9 mouse cellular contexts compared by ENCODE assay signal in genomic region chr19:42034881-42035455, GRCm38 (mm10). TPM values are rescaled to one million over a fixed set of nuclear protein-coding genes. Genes with fewer than 3 reads are reported as not detected.
DNase-seq lines count a peak whose midpoint lies in the region; ATAC-seq and TF ChIP-seq lines count a peak whose summit lies in the region.
"Had no signal": no experiment of that assay in that cellular context is flagged by ENCODE, and none has a peak within 500 bp of the region (broad histone marks: within the 10 kb centered on the region; RNA-seq: fewer than 3 reads in every experiment).

No protein-coding gene starts in this region.

- intact Hi-C loops in gastrocnemius, postnatal 36 days (cut with DNase I): loop anchor here (2.0 to 5.0 kb wide), 2 partner anchors 34 to 112 kb away; partner anchors contain the start of gene Marveld1

- H3K9ac ChIP-seq in hindbrain, embryonic 15.5 days: no peak overlapping the region
- H3K9ac ChIP-seq in hindbrain, embryonic 14.5 days: no peak overlapping the region
- H3K9ac ChIP-seq in intestine, embryonic 16.5 days (ENCODE audit: low read depth, low read length): no peak overlapping the region
- H3K9ac ChIP-seq in stomach, postnatal 0 days (ENCODE audit: low read length): no peak overlapping the region

- H3K27ac ChIP-seq in hindbrain, embryonic 15.5 days (replicated peaks): no peak overlapping the region
- no peak overlapping the region for H3K27ac ChIP-seq in hindbrain, embryonic 14.5 days
- H3K27ac ChIP-seq in intestine, embryonic 16.5 days (ENCODE audit: low read length): no peak overlapping the region
- H3K27ac ChIP-seq in stomach, postnatal 0 days (replicated peaks): no peak overlapping the region

- no peak for TF ChIP-seq CTCF in stomach, postnatal 0 days (IDR thresholded peaks at IDR 0.05; ENCODE audit: low read depth)

- TF ChIP-seq EP300 in stomach, postnatal 0 days (optimal IDR thresholded peaks at IDR 0.05): no peak

- no peak for DNase-seq in hindbrain, embryonic 14.5 days (ENCODE audit: low spot score)
- peak; percentile 31 for DNase-seq in right cerebral cortex, adult 18-20 months
- no peak for DNase-seq in right cerebral cortex, postnatal 4 days
- DNase-seq in stomach, postnatal 0 days (ENCODE audit: low spot score): no peak
- DNase-seq in retina, embryonic 14.5 days (ENCODE audit: low spot score): no peak
- no peak for DNase-seq in gastrocnemius, postnatal 36 days

- H3K4me2 ChIP-seq in hindbrain, embryonic 15.5 days: no peak overlapping the region
- H3K4me2 ChIP-seq in hindbrain, embryonic 14.5 days (replicated peaks): no peak overlapping the region
- no peak overlapping the region for H3K4me2 ChIP-seq in intestine, embryonic 16.5 days (ENCODE audit: low read depth, low read length)
- no peak overlapping the region for H3K4me2 ChIP-seq in stomach, postnatal 0 days (replicated peaks; ENCODE audit: low read depth)

- H3K4me1 ChIP-seq in hindbrain, embryonic 15.5 days (replicated peaks): peaks cover 9% of the 10 kb centered on the region; the same call in 1 of the 2 replicates
- no peaks in the 10 kb centered on the region for H3K4me1 ChIP-seq in hindbrain, embryonic 14.5 days (replicated peaks; ENCODE audit: control insufficient read depth, insufficient read depth, low read length)
- peaks cover 6% of the 10 kb centered on the region; the same call in 1 of the 2 replicates for H3K4me1 ChIP-seq in intestine, embryonic 16.5 days (ENCODE audit: control insufficient read depth, insufficient read depth, low read length)
- no peaks in the 10 kb centered on the region for H3K4me1 ChIP-seq in stomach, postnatal 0 days (replicated peaks; ENCODE audit: control insufficient read depth, insufficient read depth)

- no peak overlapping the region for H3K4me3 ChIP-seq in hindbrain, embryonic 15.5 days
- H3K4me3 ChIP-seq in hindbrain, embryonic 14.5 days (replicated peaks; ENCODE audit: low read length): no peak overlapping the region
- no peak overlapping the region for H3K4me3 ChIP-seq in intestine, embryonic 16.5 days (ENCODE audit: low read length)
- H3K4me3 ChIP-seq in stomach, postnatal 0 days (ENCODE audit: low read depth, low read length): no peak overlapping the region
- H3K4me3 ChIP-seq: megakaryocyte, embryonic 14.5 days had no signal

- H3K36me3 ChIP-seq in hindbrain, embryonic 15.5 days: no peaks in the 10 kb centered on the region
- H3K36me3 ChIP-seq in hindbrain, embryonic 14.5 days (replicated peaks; ENCODE audit: control insufficient read depth, insufficient read depth): no peaks in the 10 kb centered on the region
- H3K36me3 ChIP-seq in intestine, embryonic 16.5 days (ENCODE audit: control insufficient read depth, insufficient read depth, low read length): no peaks in the 10 kb centered on the region
- H3K36me3 ChIP-seq in stomach, postnatal 0 days (ENCODE audit: control insufficient read depth, insufficient read depth, low read length): peaks cover 3% of the 10 kb centered on the region; the same call in 1 of the 2 replicates

- ATAC-seq in hindbrain, embryonic 15.5 days (ENCODE audit: low FRiP score, low read depth): peak; percentile 43
- no peak for ATAC-seq in hindbrain, embryonic 14.5 days (ENCODE audit: low FRiP score)
- peak; percentile 19 for ATAC-seq in intestine, embryonic 16.5 days
- ATAC-seq in stomach, postnatal 0 days (ENCODE audit: low FRiP score, low TSS enrichment): 0 out of 2 replicates have a peak, but pooled peaks have one; percentile 18

- whole genome bisulfite sequencing in hindbrain, embryonic 15.5 days: 59% methylated on average over 11 of the region's 11 CpGs
- WGBS in hindbrain, embryonic 14.5 days: 61% methylated on average over 11 of the region's 11 CpGs
- WGBS in intestine, embryonic 16.5 days: 51% methylated on average over 11 of the region's 11 CpGs
- 56% methylated on average over 11 of the region's 11 CpGs for WGBS in stomach, postnatal 0 days

- no peaks in the 10 kb centered on the region for H3K27me3 ChIP-seq in hindbrain, embryonic 15.5 days
- H3K27me3 ChIP-seq in hindbrain, embryonic 14.5 days (ENCODE audit: control insufficient read depth, insufficient read depth, low read length): no peaks in the 10 kb centered on the region
- H3K27me3 ChIP-seq in intestine, embryonic 16.5 days (replicated peaks; ENCODE audit: control insufficient read depth, insufficient read depth, low read length): no peaks in the 10 kb centered on the region
- H3K27me3 ChIP-seq in stomach, postnatal 0 days (ENCODE audit: control insufficient read depth, insufficient read depth, low read length): no peaks in the 10 kb centered on the region

- H3K9me3 ChIP-seq in hindbrain, embryonic 15.5 days: no peaks in the 10 kb centered on the region
- H3K9me3 ChIP-seq in hindbrain, embryonic 14.5 days (ENCODE audit: control insufficient read depth, low read length): no peaks in the 10 kb centered on the region
- H3K9me3 ChIP-seq in intestine, embryonic 16.5 days (ENCODE audit: control insufficient read depth, low read length): no peaks in the 10 kb centered on the region
- H3K9me3 ChIP-seq in stomach, postnatal 0 days (ENCODE audit: control insufficient read depth, low read length): no peaks in the 10 kb centered on the region
- H3K9me3 ChIP-seq: megakaryocyte, embryonic 14.5 days had no signal

RNA-seq across cellular contexts. Expression of gene Ankrd2, which starts 0.8 kb away (rescaled TPM):
- 1.0 and 1.3 TPM in 2 replicates for polyA plus RNA-seq in hindbrain, embryonic 15.5 days (2015; fragmentation: Nextera tagmentation; extraction: Ambion mirVana)
- polyA plus RNA-seq in hindbrain, embryonic 14.5 days (2014; fragmentation: Nextera tagmentation; extraction: Ambion mirVana): 0.82 and 1.2 TPM in 2 replicates
- 0.16 TPM in 1 of 2 replicates, not detected in the other for polyA plus RNA-seq in intestine, embryonic 16.5 days (2015; fragmentation: Nextera tagmentation; extraction: Ambion mirVana)
- 0.11 and 0.12 TPM in 2 replicates for polyA plus RNA-seq in stomach, postnatal 0 days (2015; fragmentation: Nextera tagmentation; extraction: Ambion mirVana)
- 100 to 1,000 TPM; 121 to 331 TPM for total RNA-seq in gastrocnemius, postnatal 36 days (2021)

RNA-seq across cellular contexts. Expression of gene Hoga1, which starts 10.4 kb away (rescaled TPM):
- polyA plus RNA-seq in hindbrain, embryonic 15.5 days (2015; fragmentation: Nextera tagmentation; extraction: Ambion mirVana): 1.6 and 1.8 TPM in 2 replicates
- 1.3 and 2.2 TPM in 2 replicates for polyA plus RNA-seq in hindbrain, embryonic 14.5 days (2014; fragmentation: Nextera tagmentation; extraction: Ambion mirVana)
- 2.2 and 2.7 TPM in 2 replicates for polyA plus RNA-seq in intestine, embryonic 16.5 days (2015; fragmentation: Nextera tagmentation; extraction: Ambion mirVana)
- 1.6 and 1.8 TPM in 2 replicates for polyA plus RNA-seq in stomach, postnatal 0 days (2015; fragmentation: Nextera tagmentation; extraction: Ambion mirVana)
- total RNA-seq in gastrocnemius, postnatal 36 days (2021): 1 to 10 TPM; 2.9 to 3.7 TPM

RNA-seq across cellular contexts. Expression of gene 4933411K16Rik, which starts 17.1 kb away (rescaled TPM):
- 0.12 and 0.14 TPM in 2 replicates for polyA plus RNA-seq in hindbrain, embryonic 15.5 days (2015; fragmentation: Nextera tagmentation; extraction: Ambion mirVana)
- not detected in 2 replicates for polyA plus RNA-seq in hindbrain, embryonic 14.5 days (2014; fragmentation: Nextera tagmentation; extraction: Ambion mirVana)
- polyA plus RNA-seq in intestine, embryonic 16.5 days (2015; fragmentation: Nextera tagmentation; extraction: Ambion mirVana): 0.16 TPM in 1 of 2 replicates, not detected in the other
- polyA plus RNA-seq in stomach, postnatal 0 days (2015; fragmentation: Nextera tagmentation; extraction: Ambion mirVana): not detected in 2 replicates
- total RNA-seq in gastrocnemius, postnatal 36 days (2021): under 1 TPM; 0.30 to 0.38 TPM

RNA-seq across cellular contexts. Expression of gene Morn4, which starts 51.2 kb away (rescaled TPM):
- 130 and 140 TPM in 2 replicates for polyA plus RNA-seq in hindbrain, embryonic 15.5 days (2015; fragmentation: Nextera tagmentation; extraction: Ambion mirVana)
- 117 and 128 TPM in 2 replicates for polyA plus RNA-seq in hindbrain, embryonic 14.5 days (2014; fragmentation: Nextera tagmentation; extraction: Ambion mirVana)
- 13.9 and 15.8 TPM in 2 replicates for polyA plus RNA-seq in intestine, embryonic 16.5 days (2015; fragmentation: Nextera tagmentation; extraction: Ambion mirVana)
- polyA plus RNA-seq in stomach, postnatal 0 days (2015; fragmentation: Nextera tagmentation; extraction: Ambion mirVana): 7.3 and 8.2 TPM in 2 replicates
- total RNA-seq in gastrocnemius, postnatal 36 days (2021): 1 to 10 TPM; 2.1 to 2.6 TPM

RNA-seq across cellular contexts. Expression of gene Ubtd1, which starts 53.4 kb away (rescaled TPM):
- polyA plus RNA-seq in hindbrain, embryonic 15.5 days (2015; fragmentation: Nextera tagmentation; extraction: Ambion mirVana): 13.0 and 15.0 TPM in 2 replicates
- 8.6 and 9.2 TPM in 2 replicates for polyA plus RNA-seq in hindbrain, embryonic 14.5 days (2014; fragmentation: Nextera tagmentation; extraction: Ambion mirVana)
- polyA plus RNA-seq in intestine, embryonic 16.5 days (2015; fragmentation: Nextera tagmentation; extraction: Ambion mirVana): 11.2 and 13.3 TPM in 2 replicates
- 21.3 and 23.5 TPM in 2 replicates for polyA plus RNA-seq in stomach, postnatal 0 days (2015; fragmentation: Nextera tagmentation; extraction: Ambion mirVana)
- 10 to 100 TPM; 11.7 to 13.4 TPM for total RNA-seq in gastrocnemius, postnatal 36 days (2021)
